Mouse (Mus musculus): Measurements from ENCODE around the gene Cldnd2. TPM values are rescaled to one million over a fixed set of nuclear protein-coding genes. Genes with fewer than 3 reads are reported as not detected.

The Cldnd2 gene
- polyA plus RNA-seq, 1 experiment from 2014 or later: not detected

GRCm38 (mm10) chr7:43441071-43441470 lies 489 bp downstream of the Cldnd2 start:
- no peak for ATAC-seq (ENCODE audit: low FRiP score)
- H3K4me3 ChIP-seq (ENCODE audit: low read depth, low read length): no peak overlapping the region
- H3K27ac ChIP-seq (ENCODE audit: low read depth, low read length): no peak overlapping the region
- no peaks in the 10 kb centered on the region for H3K4me1 ChIP-seq (replicated peaks; ENCODE audit: control insufficient read depth, insufficient read depth, low read length)
- H3K9ac ChIP-seq (ENCODE audit: low read depth, low read length): no peak overlapping the region
- 83% methylated on average over 3 of the region's 3 CpGs for WGBS
- no peak overlapping the region for H3K4me2 ChIP-seq (replicated peaks; ENCODE audit: low read depth, low read length)
- H3K27me3 ChIP-seq (ENCODE audit: control insufficient read depth, insufficient read depth, low read length): no peaks in the 10 kb centered on the region
- DNase-seq (ENCODE audit: low spot score): no peak
- no peaks in the 10 kb centered on the region for H3K36me3 ChIP-seq (ENCODE audit: control insufficient read depth, insufficient read depth, low read length)
- H3K9me3 ChIP-seq (ENCODE audit: control insufficient read depth, low read length): no peaks in the 10 kb centered on the region

- WGBS: 13% methylated on average over 9 of the region's 9 CpGs
- Histone ChIP-seq H3K36me3 (ENCODE audit: control insufficient read depth, insufficient read depth, low read length) (no peaks in the 10 kb centered on the region), H3K4me3 (ENCODE audit: low read depth, low read length) (peak overlapping the region; percentile 54), H3K9me3 (ENCODE audit: control insufficient read depth, low read length) (no peaks in the 10 kb centered on the region), H3K27ac (ENCODE audit: low read depth, low read length) (peak overlapping the region; percentile 76), H3K9ac (ENCODE audit: low read depth, low read length) (peak overlapping the region; percentile 73), H3K4me2 (replicated peaks; ENCODE audit: low read depth, low read length) (peak overlapping the region; percentile 83), H3K27me3 (ENCODE audit: control insufficient read depth, insufficient read depth, low read length) (no peaks in the 10 kb centered on the region), H3K4me1 (replicated peaks; ENCODE audit: control insufficient read depth, insufficient read depth, low read length) (no peaks in the 10 kb centered on the region)
- DNase-seq (ENCODE audit: low spot score) (no peak), ATAC-seq (ENCODE audit: low FRiP score) (no peak; the same call in 1 of the 2 replicates)
These were observed 2.1 kb downstream of the Cldnd2 start for GRCm38 (mm10) chr7:43442684-43443083.

GRCm38 (mm10) chr7:43443126-43443916 lies 2.7 kb downstream of the Cldnd2 start:
- DNase-seq (ENCODE audit: low spot score): peak; percentile 75
- H3K4me2 ChIP-seq (replicated peaks; ENCODE audit: low read depth, low read length): peak overlapping the region; percentile 83
- no peaks in the 10 kb centered on the region for H3K36me3 ChIP-seq (ENCODE audit: control insufficient read depth, insufficient read depth, low read length)
- ATAC-seq (ENCODE audit: low FRiP score): peak; percentile 88
- peak overlapping the region; percentile 54 for H3K4me3 ChIP-seq (ENCODE audit: low read depth, low read length)
- H3K4me1 ChIP-seq (replicated peaks; ENCODE audit: control insufficient read depth, insufficient read depth, low read length): no peaks in the 10 kb centered on the region
- peak overlapping the region; percentile 76 for H3K27ac ChIP-seq (ENCODE audit: low read depth, low read length)
- 1% methylated on average over 36 of the region's 36 CpGs for WGBS
- peak overlapping the region; percentile 73 for H3K9ac ChIP-seq (ENCODE audit: low read depth, low read length)
- H3K27me3 ChIP-seq (ENCODE audit: control insufficient read depth, insufficient read depth, low read length): no peaks in the 10 kb centered on the region
- H3K9me3 ChIP-seq (ENCODE audit: control insufficient read depth, low read length): no peaks in the 10 kb centered on the region

- peak within 1 kb of the TSS; percentile 83 for H3K4me2 ChIP-seq (replicated peaks; ENCODE audit: low read depth, low read length)
- H3K36me3 ChIP-seq (ENCODE audit: control insufficient read depth, insufficient read depth, low read length): no peaks in the 10 kb centered on the region
- H3K9me3 ChIP-seq (ENCODE audit: control insufficient read depth, low read length): no peaks in the 10 kb centered on the region
- H3K27ac ChIP-seq (ENCODE audit: low read depth, low read length): peak within 1 kb of the TSS; percentile 76
- DNase-seq (ENCODE audit: low spot score) (peak; percentile 93), ATAC-seq (ENCODE audit: low FRiP score) (peak; percentile 97)
- peak within 1 kb of the TSS; percentile 54 for H3K4me3 ChIP-seq (ENCODE audit: low read depth, low read length)
- H3K9ac ChIP-seq (ENCODE audit: low read depth, low read length): peak within 1 kb of the TSS; percentile 73
- H3K4me1 ChIP-seq (replicated peaks; ENCODE audit: control insufficient read depth, insufficient read depth, low read length): no peaks in the 10 kb centered on the region
- WGBS: under 1% methylated on average over 27 of the region's 27 CpGs
- H3K27me3 ChIP-seq (ENCODE audit: control insufficient read depth, insufficient read depth, low read length): no peaks in the 10 kb centered on the region
These were observed 3.3 kb downstream of the Cldnd2 start, which contains the start of the genes Etfb and Gm45233 for GRCm38 (mm10) chr7:43443917-43444293. Gene Etfb, plus strand, starts transcription at chr7:43444083. Gene Gm45233, plus strand, starts transcription at chr7:43444128.

GRCm38 (mm10) chr7:43447801-43448200 lies 7.2 kb downstream of the Cldnd2 start:
- H3K9ac ChIP-seq (ENCODE audit: low read depth, low read length): no peak overlapping the region
- H3K9me3 ChIP-seq (ENCODE audit: control insufficient read depth, low read length): no peaks in the 10 kb centered on the region
- DNase-seq (ENCODE audit: low spot score) (no peak), ATAC-seq (ENCODE audit: low FRiP score) (no peak)
- no peaks in the 10 kb centered on the region for H3K27me3 ChIP-seq (ENCODE audit: control insufficient read depth, insufficient read depth, low read length)
- no peaks in the 10 kb centered on the region for H3K36me3 ChIP-seq (ENCODE audit: control insufficient read depth, insufficient read depth, low read length)
- 98% methylated on average over 4 of the region's 4 CpGs for WGBS
- no peak overlapping the region for H3K27ac ChIP-seq (ENCODE audit: low read depth, low read length)
- H3K4me3 ChIP-seq (ENCODE audit: low read depth, low read length): no peak overlapping the region
- H3K4me1 ChIP-seq (replicated peaks; ENCODE audit: control insufficient read depth, insufficient read depth, low read length): no peaks in the 10 kb centered on the region
- no peak overlapping the region for H3K4me2 ChIP-seq (replicated peaks; ENCODE audit: low read depth, low read length)

- no peaks in the 10 kb centered on the region for H3K27me3 ChIP-seq (ENCODE audit: control insufficient read depth, insufficient read depth, low read length)
- WGBS: 89% methylated on average over 2 of the region's 3 CpGs
- no peaks in the 10 kb centered on the region for H3K9me3 ChIP-seq (ENCODE audit: control insufficient read depth, low read length)
- H3K4me2 ChIP-seq (replicated peaks; ENCODE audit: low read depth, low read length): no peak overlapping the region
- no peak overlapping the region for H3K4me3 ChIP-seq (ENCODE audit: low read depth, low read length)
- no peak overlapping the region for H3K9ac ChIP-seq (ENCODE audit: low read depth, low read length)
- ATAC-seq (ENCODE audit: low FRiP score) (no peak), DNase-seq (ENCODE audit: low spot score) (no peak)
- no peaks in the 10 kb centered on the region for H3K4me1 ChIP-seq (replicated peaks; ENCODE audit: control insufficient read depth, insufficient read depth, low read length)
- no peaks in the 10 kb centered on the region for H3K36me3 ChIP-seq (ENCODE audit: control insufficient read depth, insufficient read depth, low read length)
- H3K27ac ChIP-seq (ENCODE audit: low read depth, low read length): no peak overlapping the region
These were observed 7.7 kb downstream of the Cldnd2 start for GRCm38 (mm10) chr7:43448246-43448645.

- no peak overlapping the region for H3K4me2 ChIP-seq (replicated peaks; ENCODE audit: low read depth, low read length)
- H3K4me3 ChIP-seq (ENCODE audit: low read depth, low read length): no peak overlapping the region
- WGBS: 88% methylated on average over 2 of the region's 2 CpGs
- H3K9ac ChIP-seq (ENCODE audit: low read depth, low read length): no peak overlapping the region
- no peak for ATAC-seq (ENCODE audit: low FRiP score)
- H3K9me3 ChIP-seq (ENCODE audit: control insufficient read depth, low read length): no peaks in the 10 kb centered on the region
- no peak overlapping the region for H3K27ac ChIP-seq (ENCODE audit: low read depth, low read length)
- no peak for DNase-seq (ENCODE audit: low spot score)
- no peaks in the 10 kb centered on the region for H3K4me1 ChIP-seq (replicated peaks; ENCODE audit: control insufficient read depth, insufficient read depth, low read length)
- no peaks in the 10 kb centered on the region for H3K27me3 ChIP-seq (ENCODE audit: control insufficient read depth, insufficient read depth, low read length)
- H3K36me3 ChIP-seq (ENCODE audit: control insufficient read depth, insufficient read depth, low read length): no peaks in the 10 kb centered on the region
These were observed 9.2 kb downstream of the Cldnd2 start for GRCm38 (mm10) chr7:43449811-43450210.

- DNase-seq (ENCODE audit: low spot score): no peak
- H3K9me3 ChIP-seq (ENCODE audit: control insufficient read depth, low read length): no peaks in the 10 kb centered on the region
- no peak overlapping the region for H3K4me3 ChIP-seq (ENCODE audit: low read depth, low read length)
- no peak overlapping the region for H3K4me2 ChIP-seq (replicated peaks; ENCODE audit: low read depth, low read length)
- no peaks in the 10 kb centered on the region for H3K27me3 ChIP-seq (ENCODE audit: control insufficient read depth, insufficient read depth, low read length)
- no peak overlapping the region for H3K9ac ChIP-seq (ENCODE audit: low read depth, low read length)
- no peak for ATAC-seq (ENCODE audit: low FRiP score)
- no peak overlapping the region for H3K27ac ChIP-seq (ENCODE audit: low read depth, low read length)
- 97% methylated on average over 11 of the region's 11 CpGs for WGBS
- no peaks in the 10 kb centered on the region for H3K36me3 ChIP-seq (ENCODE audit: control insufficient read depth, insufficient read depth, low read length)
- H3K4me1 ChIP-seq (replicated peaks; ENCODE audit: control insufficient read depth, insufficient read depth, low read length): no peaks in the 10 kb centered on the region
These were observed 11.1 kb downstream of the Cldnd2 start for GRCm38 (mm10) chr7:43451726-43452125.

GRCm38 (mm10) chr7:43452609-43453008 lies 12.0 kb downstream of the Cldnd2 start:
- no peaks in the 10 kb centered on the region for H3K4me1 ChIP-seq (replicated peaks; ENCODE audit: control insufficient read depth, insufficient read depth, low read length)
- no peak overlapping the region for H3K27ac ChIP-seq (ENCODE audit: low read depth, low read length)
- no peak overlapping the region for H3K4me2 ChIP-seq (replicated peaks; ENCODE audit: low read depth, low read length)
- H3K36me3 ChIP-seq (ENCODE audit: control insufficient read depth, insufficient read depth, low read length): no peaks in the 10 kb centered on the region
- no peaks in the 10 kb centered on the region for H3K9me3 ChIP-seq (ENCODE audit: control insufficient read depth, low read length)
- ATAC-seq (ENCODE audit: low FRiP score): peak; percentile 54; the same call in 1 of the 2 replicates
- H3K4me3 ChIP-seq (ENCODE audit: low read depth, low read length): no peak overlapping the region
- DNase-seq (ENCODE audit: low spot score): no peak
- 50% methylated on average over 4 of the region's 4 CpGs for WGBS
- no peak overlapping the region for H3K9ac ChIP-seq (ENCODE audit: low read depth, low read length)
- no peaks in the 10 kb centered on the region for H3K27me3 ChIP-seq (ENCODE audit: control insufficient read depth, insufficient read depth, low read length)

All from hindbrain, embryonic 11.5 days (tissue).